Mouse (Mus musculus): Measurements from ENCODE around the gene Ift88. TPM values are rescaled to one million over a fixed set of nuclear protein-coding genes. Genes with fewer than 3 reads are reported as not detected.

The Ift88 gene
- total RNA-seq, 2 experiments from 2014 or later = 2.9 to 4.7 TPM

GRCm38 (mm10) chr14:57555471-57556070 is 131.7 kb downstream of the Ift88 start:
- intact Hi-C loops (cut with DNase I) = no loop called here
- DNase-seq = no peak

GRCm38 (mm10) chr14:57556922-57557321 is 133.1 kb downstream of the Ift88 start:
- DNase-seq = no peak
- intact Hi-C loops (cut with DNase I) = no loop called here

GRCm38 (mm10) chr14:57565626-57566025 is 141.8 kb downstream of the Ift88 start:
- no peak for DNase-seq
- intact Hi-C loops (cut with DNase I) = no loop called here

Other genes starting within 250 kb of the Ift88 start
- gene Cryl1, start 25.5 kb upstream of the Ift88 start, total RNA-seq (2021) = 1 to 10 TPM; 5.0 to 5.4 TPM
- 1 to 10 TPM; 1.5 to 2.1 TPM for gene Il17d, start 100.7 kb downstream of the Ift88 start, total RNA-seq (2021)
- gene Eef1akmt1, start 147.6 kb downstream of the Ift88 start, total RNA-seq (2021) = 10 to 100 TPM; 23.7 to 29.9 TPM
- gene Xpo4, start 241.4 kb downstream of the Ift88 start, total RNA-seq (2021) = 10 to 100 TPM in 1 of 2 experiments, 1 to 10 TPM in 1; 5.3 to 12.1 TPM

Data from gastrocnemius, postnatal 36 days (tissue).